In the genomic region with DNA sequence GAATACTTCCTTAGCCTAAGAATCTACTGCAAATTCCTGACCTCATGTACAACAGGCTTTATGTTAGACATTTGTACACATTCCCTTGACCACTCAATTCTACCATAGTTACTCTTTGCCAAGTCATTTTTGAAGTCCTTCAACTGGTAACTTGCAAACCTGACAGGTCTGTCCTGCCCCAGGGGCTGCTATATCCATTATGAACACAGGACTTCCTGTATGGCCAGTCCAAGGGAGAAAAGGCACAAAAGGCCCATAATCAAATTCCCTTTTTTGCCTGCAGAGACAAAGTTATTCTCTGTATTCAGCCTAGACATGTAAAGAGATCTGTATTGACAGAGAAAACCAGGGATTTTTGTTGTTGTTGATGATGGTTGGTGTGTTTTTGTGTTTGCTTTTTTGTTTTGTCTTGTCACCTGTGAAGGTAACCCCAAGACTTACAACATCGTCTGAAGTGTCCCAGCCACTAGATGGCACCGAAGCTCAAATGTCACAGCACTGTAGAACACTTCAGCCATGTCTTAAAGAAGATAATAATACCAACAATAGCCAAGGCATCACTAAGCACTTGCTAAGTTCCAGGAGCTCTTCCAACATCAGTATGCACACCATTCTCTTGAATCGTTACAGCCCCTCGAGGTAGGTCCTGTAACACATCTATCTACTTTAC, we compare ENCODE assay signal across 8 mouse cellular contexts. TPM values are rescaled to one million over a fixed set of nuclear protein-coding genes. Genes with fewer than 3 reads are reported as not detected.
DNase-seq lines count a peak whose midpoint lies in the region; TF ChIP-seq lines count a peak whose summit lies in the region.
"Had no signal": no experiment of that assay in that cellular context is flagged by ENCODE, and none has a peak within 500 bp of the region (broad histone marks: within the 10 kb centered on the region; RNA-seq: fewer than 3 reads in every experiment).

No protein-coding gene starts in this region.

- H3K4me2 ChIP-seq in CH12.LX (ENCODE audit: insufficient read depth, low read depth, poor library complexity, severe bottlenecking): peak overlapping the region; percentile 71
- H3K4me2 ChIP-seq: liver, embryonic 13.5 days had no signal

- no peaks in the 10 kb centered on the region for H3K9me3 ChIP-seq in CH12.LX (replicated peaks; ENCODE audit: low read length)
- H3K9me3 ChIP-seq: liver, embryonic 13.5 days had no signal

- TF ChIP-seq RAD21 in CH12.LX (IDR thresholded peaks at IDR 0.05; ENCODE audit: low read depth, low read length): peak; percentile 83

- peaks cover 9 to 15% of the 10 kb centered on the region in 2 experiments; a peak in 3 of 4 replicates for H3K4me1 ChIP-seq in CH12.LX (ENCODE audit: control insufficient read depth in 1 of 2, insufficient read depth in 2 of 2)
- H3K4me1 ChIP-seq: liver, embryonic 13.5 days had no signal

- no peak overlapping the region for H3K27ac ChIP-seq in CH12.LX (ENCODE audit: insufficient read depth, low read depth)
- H3K27ac ChIP-seq: liver, embryonic 13.5 days had no signal

- H3K4me3 ChIP-seq in CH12.LX (replicated peaks in 1 of 3; ENCODE audit: low read depth in 2 of 3, low read length in 2 of 3, poor library complexity in 1 of 3): no peak overlapping the region
- H3K4me3 ChIP-seq: liver, embryonic 13.5 days had no signal

- intact Hi-C loops in heart, postnatal 36 days (cut with DNase I): loop anchor here (1.0 to 10.0 kb wide), 3 partner anchors 92 to 389 kb away; no protein-coding TSS in a partner anchor

- H3K79me2 ChIP-seq in CH12.LX (replicated peaks; ENCODE audit: control insufficient read depth, extremely low read depth, insufficient read depth, poor library complexity, severe bottlenecking): no peaks in the 10 kb centered on the region

- TF ChIP-seq EP300 in CH12.LX (IDR thresholded peaks at IDR 0.05; ENCODE audit: low read length): no peak

- H3K27me3 ChIP-seq in CH12.LX (replicated peaks): no peaks in the 10 kb centered on the region
- H3K27me3 ChIP-seq in splenic B cell, adult 2 months (ENCODE audit: control insufficient read depth, insufficient read depth, low read length, poor library complexity, severe bottlenecking): no peaks in the 10 kb centered on the region
- H3K27me3 ChIP-seq: liver, embryonic 13.5 days had no signal

- H3K9ac ChIP-seq in CH12.LX (ENCODE audit: insufficient read depth, low read depth): no peak overlapping the region
- H3K9ac ChIP-seq: liver, embryonic 13.5 days had no signal

- TF ChIP-seq POLR2A in CH12.LX (IDR thresholded peaks at IDR 0.05; ENCODE audit: low read depth, low read length): no peak

- no peaks in the 10 kb centered on the region for H3K36me3 ChIP-seq in CH12.LX (replicated peaks in 1 of 2; ENCODE audit: control insufficient read depth in 1 of 2, insufficient read depth in 1 of 2, low read length in 1 of 2)
- no peaks in the 10 kb centered on the region for H3K36me3 ChIP-seq in splenic B cell, adult 2 months (ENCODE audit: control insufficient read depth, insufficient read depth, low read length, poor library complexity, severe bottlenecking)
- H3K36me3 ChIP-seq: liver, embryonic 13.5 days had no signal

- dilution Hi-C loops in CH12.LX (cut with MboI; ENCODE audit: extremely low pct_ligation_motif_present, extremely low pct_unique_long_range_greater_than_20kb, low sequenced_read_pairs): no loop called here

- in situ Hi-C loops in CH12.LX (cut with MboI; ENCODE audit: low pct_ligation_motif_present, low pct_unique_long_range_greater_than_20kb, low sequenced_read_pairs): loop anchor here (10.0 kb wide), 1 partner anchor 89 kb away; no protein-coding TSS in a partner anchor

- TF ChIP-seq CTCF in CH12.LX (conservative IDR thresholded peaks at IDR 0.05 in 1 of 2, IDR thresholded peaks at IDR 0.05 in 1 of 2; ENCODE audit: low read depth in 2 of 2, low read length in 2 of 2): peak; percentile 26 to 87; a peak in 3 of 4 replicates

- DNase-seq in layer of hippocampus, adult 11-12 months (ENCODE audit: low spot score): peak; percentile 36
- no peak for DNase-seq in layer of hippocampus, adult 9-11 months
- DNase-seq in CH12.LX (ENCODE audit: extremely low read depth) (peak; percentile 41), ZHBTc4 (ENCODE audit: low read depth, low spot score) (peak; percentile 50)
- DNase-seq in heart, postnatal 36 days: peak; percentile 36 to 61
- DNase-seq in splenic B cell, adult 2 months (ENCODE audit: low read depth, low spot score): peak; percentile 71
- DNase-seq in T-cell, adult 2 months (ENCODE audit: low spot score): no peak
- DNase-seq: liver, embryonic 13.5 days had no signal

TF ChIP-seq in CH12.LX, 34 proteins besides CTCF, POLR2A, EP300 and RAD21:
- TF ChIP-seq ZNF384 (IDR thresholded peaks at IDR 0.05; ENCODE audit: low read depth, low read length): no peak
- TF ChIP-seq ZC3H11A (IDR thresholded peaks at IDR 0.05; ENCODE audit: low read depth, low read length): peak; percentile 54
- TF ChIP-seq USF2 (conservative IDR thresholded peaks at IDR 0.05; ENCODE audit: low read depth, low read length): no peak
- peak; percentile 87 for TF ChIP-seq SMC3 (IDR thresholded peaks at IDR 0.05; ENCODE audit: low read depth, low read length)
- no peak for TF ChIP-seq MAX (IDR thresholded peaks at IDR 0.05; ENCODE audit: low read length)
- TF ChIP-seq SIN3A (IDR thresholded peaks at IDR 0.05; ENCODE audit: low read length): no peak
- peak; percentile 27; the same call in 1 of the 2 replicates for TF ChIP-seq JUND (conservative IDR thresholded peaks at IDR 0.05; ENCODE audit: low read depth, low read length)
- TF ChIP-seq ZKSCAN1 (IDR thresholded peaks at IDR 0.05; ENCODE audit: borderline replicate concordance, low read depth, low read length): no peak

RNA-seq across cellular contexts. Expression of a gene that starts 47.9 kb away (rescaled TPM):
- not detected in 2 replicates for total RNA-seq in CH12.LX (2012; rRNA removed)
- not detected in 2 replicates for total RNA-seq in CH12.LX (2014; rRNA removed)
- not detected in 2 replicates for polyA plus RNA-seq in CH12.LX (2012; ENCODE audit: insufficient read length, low read depth)
- total RNA-seq in heart, postnatal 36 days (2021): 100 to 1,000 TPM in 1 of 2 experiments, 10 to 100 TPM in 1; 80.1 to 100 TPM

Comparison
In these comparisons a context has a peak if more than half of its experiments do, and no peak if none do; other contexts are left out.
1. DNase-seq: peak in layer of hippocampus, adult 11-12 months (single experiment), CH12.LX (single experiment), ZHBTc4 (single experiment), heart, postnatal 36 days (2 of 2) and splenic B cell, adult 2 months (single experiment); none in layer of hippocampus, adult 9-11 months (single experiment) and T-cell, adult 2 months (single experiment).
2. RNA of a gene that starts 47.9 kb away (total RNA-seq): 80.1 to 100 TPM in heart, postnatal 36 days; not detected in CH12.LX; every median in the first group is over 10 times any median in the second.